Mouse (Mus musculus) stomach, embryonic 14.5 days (tissue): ENCODE measurements at regions not wholly inside any gene's neighbourhood (a gene's known extent, or its start where the extent isn't known, plus 50 kb on each side); places are given as distances from the start of the nearest gene placed in this dataset.

ENCODE experiments used
- ATAC-seq: fragments of 200-750 bp; cut with Nextera tagmentation; 2 replicates; pipeline ENCODE4 v1.8.0; 2017; ENCODE audit warnings: low read depth, moderate TSS enrichment; ENCODE audit not compliant: insufficient number of reproducible peaks, insufficient read depth, low FRiP score
- H3K27ac ChIP-seq: fragments of 300-500 bp; sonication (generic); 2 replicates; pipeline ENCODE4 v1.5.1; 2014; ENCODE audit warnings: mild to moderate bottlenecking, low read length, moderate library complexity, mixed read lengths
- H3K27me3 ChIP-seq: fragments of 300-500 bp; sonication (generic); 2 replicates; pipeline ENCODE4 v1.6.1; 2014; ENCODE audit warnings: low read length, control low read depth, mixed read lengths; ENCODE audit not compliant: control insufficient read depth, insufficient read depth
- H3K36me3 ChIP-seq: fragments of 300-500 bp; sonication (generic); 2 replicates; pipeline ENCODE4 v1.6.1; 2014; ENCODE audit warnings: mild to moderate bottlenecking, control low read depth, low read length, moderate library complexity, mixed read lengths; ENCODE audit not compliant: control insufficient read depth, insufficient read depth
- H3K4me1 ChIP-seq: fragments of 300-500 bp; sonication (generic); 2 replicates; pipeline ENCODE4 v1.6.1; 2014; ENCODE audit warnings: low read length, control low read depth, mixed read lengths; ENCODE audit not compliant: control insufficient read depth, insufficient read depth
- H3K4me2 ChIP-seq: fragments of 300-500 bp; sonication (generic); replicated peaks from 2 replicates; pipeline ENCODE4 v1.6.1; 2014; ENCODE audit warnings: low read depth, low read length, control low read depth
- H3K4me3 ChIP-seq: fragments of 300-500 bp; sonication (generic); 2 replicates; pipeline ENCODE4 v1.5.1; 2014; ENCODE audit warnings: low read depth, low read length, control low read depth
- H3K9ac ChIP-seq: fragments of 300-500 bp; sonication (generic); replicated peaks from 2 replicates; pipeline ENCODE4 v1.6.1; 2014; ENCODE audit warnings: low read depth, mild to moderate bottlenecking, control low read depth, low read length, moderate library complexity, mixed read lengths
- H3K9me3 ChIP-seq: fragments of 300-500 bp; sonication (generic); 2 replicates; pipeline ENCODE4 v1.6.1; 2016; ENCODE audit warnings: low read depth, low read length, control low read depth; ENCODE audit not compliant: control insufficient read depth
- WGBS: fragments of 180-500 bp; shearing (Covaris S2); extraction: QIAGEN DNeasy Blood & Tissue Kit; methylation state at CpG from one replicate; pipeline ENCODE4 v1.1.7; 2014; 5-methylcytosine and 5-hydroxymethylcytosine counted together

- no peaks in the 10 kb centered on the region for H3K9me3 ChIP-seq
- H3K4me1 ChIP-seq: no peaks in the 10 kb centered on the region
- ATAC-seq: no peak
- H3K27ac ChIP-seq: no peak overlapping the region
- H3K36me3 ChIP-seq: no peaks in the 10 kb centered on the region
- no peaks in the 10 kb centered on the region for H3K27me3 ChIP-seq
- no peak overlapping the region for H3K9ac ChIP-seq
- 77% methylated on average over 3 of the region's 3 CpGs for WGBS
- H3K4me3 ChIP-seq: no peak overlapping the region
- H3K4me2 ChIP-seq: no peak overlapping the region
Observed at GRCm38 (mm10) chr9:46938628-46939027, 59.9 kb upstream of the Gm4791 start.

DNA sequence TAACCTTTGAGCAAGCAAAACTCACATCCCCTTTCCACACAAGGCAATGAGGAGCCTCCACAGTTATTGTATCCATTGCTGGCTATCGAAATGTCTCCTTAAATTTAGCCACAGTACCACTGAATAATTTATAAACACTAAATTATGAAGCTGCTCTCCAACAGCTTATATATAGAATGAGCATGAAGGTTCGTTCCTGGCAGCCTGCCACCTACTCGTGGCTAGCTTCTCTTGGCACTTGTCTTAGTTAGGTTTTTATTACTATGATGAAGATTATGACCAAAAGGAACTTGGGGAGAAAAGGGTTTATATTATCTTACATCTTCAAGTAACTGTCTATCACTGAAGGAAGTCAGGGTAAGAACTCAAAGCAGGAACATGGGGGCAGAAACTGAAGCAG is 72.9 kb upstream of the Gm4791 start:
- Histone ChIP-seq H3K9me3 (no peaks in the 10 kb centered on the region), H3K4me1 (no peaks in the 10 kb centered on the region), H3K9ac (no peak overlapping the region), H3K4me3 (no peak overlapping the region), H3K36me3 (no peaks in the 10 kb centered on the region), H3K4me2 (no peak overlapping the region), H3K27me3 (no peaks in the 10 kb centered on the region), H3K27ac (no peak overlapping the region)
- 51% methylated on average over 3 of the region's 3 CpGs for WGBS
- no peak for ATAC-seq

GRCm38 (mm10) chr9:46920081-46920480 is 78.5 kb upstream of the Gm4791 start:
- H3K36me3 ChIP-seq: no peaks in the 10 kb centered on the region

DNA sequence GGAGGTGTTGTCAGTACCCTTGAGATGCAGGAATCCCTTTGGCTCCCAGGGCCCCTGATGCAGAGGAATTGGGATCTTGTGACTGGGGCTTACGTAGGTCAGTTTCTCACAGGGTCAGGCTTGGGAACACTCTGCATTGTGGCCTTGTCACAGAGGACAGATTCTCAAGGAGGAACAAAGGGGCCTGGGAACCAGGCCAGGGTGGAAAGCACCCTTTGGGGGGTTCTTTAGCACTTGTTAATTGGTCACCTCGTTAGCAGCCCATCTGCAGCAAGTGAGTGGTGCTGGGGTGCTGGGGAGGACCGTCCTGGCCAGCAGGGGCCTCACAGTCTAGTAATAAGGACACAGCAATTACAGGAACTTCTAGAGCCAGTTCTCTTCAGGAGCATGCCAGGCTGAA is 85.3 kb upstream of the Gm4791 start:
- Histone ChIP-seq H3K36me3 (no peaks in the 10 kb centered on the region), H3K9me3 (no peaks in the 10 kb centered on the region), H3K27me3 (no peaks in the 10 kb centered on the region), H3K4me3 (no peak overlapping the region), H3K4me2 (no peak overlapping the region), H3K27ac (no peak overlapping the region), H3K9ac (no peak overlapping the region), H3K4me1 (no peaks in the 10 kb centered on the region)
- 39% methylated on average over 3 of the region's 3 CpGs for WGBS
- ATAC-seq: no peak

More at GRCm38 (mm10) chr9:46920081-46920480, 78.5 kb upstream of the Gm4791 start:
- Histone ChIP-seq H3K4me1 (no peaks in the 10 kb centered on the region), H3K9ac (no peak overlapping the region), H3K27ac (no peak overlapping the region), H3K9me3 (no peaks in the 10 kb centered on the region), H3K4me2 (no peak overlapping the region), H3K4me3 (no peak overlapping the region), H3K27me3 (no peaks in the 10 kb centered on the region)
- ATAC-seq: no peak
- 95% methylated on average over 1 of the region's 1 CpGs for WGBS

DNA sequence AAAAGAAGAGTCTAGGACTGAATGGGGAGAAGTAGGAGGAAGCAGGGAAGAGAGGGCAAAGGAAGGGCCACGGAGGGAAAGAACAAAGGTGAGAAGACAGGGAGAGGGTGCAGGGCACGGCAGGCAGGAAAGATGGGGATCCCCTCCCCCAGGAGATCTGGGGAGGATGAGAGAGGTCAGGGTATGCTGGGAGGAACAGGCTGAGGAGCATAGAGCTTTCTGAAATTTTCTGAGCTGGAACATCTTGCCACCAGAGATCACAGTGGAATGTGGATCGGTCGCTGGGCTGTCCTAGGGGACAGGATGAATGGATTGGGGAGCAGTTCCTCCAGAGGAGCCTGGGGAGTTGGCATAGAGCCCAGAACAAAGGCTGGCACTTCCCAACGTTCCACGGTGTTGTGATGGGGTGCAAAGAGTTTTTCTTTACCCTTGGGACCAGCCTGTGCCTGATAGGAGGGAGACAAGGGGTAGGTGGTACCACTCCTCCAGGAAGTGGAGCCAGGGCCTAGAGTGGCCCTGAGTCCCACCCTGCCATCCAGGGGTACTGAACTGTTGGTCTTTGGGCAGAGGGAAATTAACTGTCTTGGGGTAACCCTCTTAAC is 89.0 kb upstream of the Gm4791 start:
- no peaks in the 10 kb centered on the region for H3K36me3 ChIP-seq
- no peaks in the 10 kb centered on the region for H3K4me1 ChIP-seq
- no peak for ATAC-seq
- H3K9ac ChIP-seq: no peak overlapping the region
- H3K27ac ChIP-seq: no peak overlapping the region
- no peak overlapping the region for H3K4me2 ChIP-seq
- H3K9me3 ChIP-seq: no peaks in the 10 kb centered on the region
- 25% methylated on average over 6 of the region's 6 CpGs for WGBS
- no peak overlapping the region for H3K4me3 ChIP-seq
- H3K27me3 ChIP-seq: no peaks in the 10 kb centered on the region

DNA sequence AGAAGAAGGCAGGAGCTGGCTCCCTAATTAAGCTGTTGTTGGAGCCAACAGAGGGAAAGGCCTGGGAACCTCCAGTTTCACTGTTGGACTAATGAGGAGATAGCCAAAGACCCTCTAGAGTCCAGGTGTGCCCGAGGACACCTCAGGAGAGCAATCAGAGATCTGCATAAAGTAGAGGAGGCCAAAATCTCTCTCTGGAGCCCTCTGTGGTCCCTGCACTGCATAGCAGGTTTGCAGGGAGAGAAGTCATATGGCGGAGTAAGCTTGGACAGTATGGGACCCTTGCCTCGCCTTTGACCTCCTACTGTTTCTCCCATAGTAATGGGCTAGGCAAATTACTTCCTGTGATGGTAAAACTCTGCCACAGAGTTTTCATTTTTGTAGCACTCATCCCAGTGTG is 93.5 kb upstream of the Gm4791 start:
- H3K27me3 ChIP-seq: no peaks in the 10 kb centered on the region
- no peak overlapping the region for H3K27ac ChIP-seq
- H3K4me1 ChIP-seq: no peaks in the 10 kb centered on the region
- ATAC-seq: no peak
- no peaks in the 10 kb centered on the region for H3K9me3 ChIP-seq
- H3K9ac ChIP-seq: no peak overlapping the region
- 94% methylated on average over 3 of the region's 3 CpGs for WGBS
- no peak overlapping the region for H3K4me3 ChIP-seq
- no peak overlapping the region for H3K4me2 ChIP-seq
- H3K36me3 ChIP-seq: no peaks in the 10 kb centered on the region

- 65% methylated on average over 8 of the region's 8 CpGs for WGBS
- ATAC-seq: no peak
- Histone ChIP-seq H3K36me3 (no peaks in the 10 kb centered on the region), H3K9me3 (no peaks in the 10 kb centered on the region), H3K9ac (no peak overlapping the region), H3K27ac (no peak overlapping the region), H3K4me2 (no peak overlapping the region), H3K4me1 (no peaks in the 10 kb centered on the region), H3K27me3 (no peaks in the 10 kb centered on the region), H3K4me3 (no peak overlapping the region)
Observed at GRCm38 (mm10) chr9:46903491-46904220, 94.9 kb upstream of the Gm4791 start.

GRCm38 (mm10) chr9:46899283-46899682 is 99.3 kb upstream of the Gm4791 start:
- WGBS: 45% methylated on average over 2 of the region's 2 CpGs
- H3K4me1 ChIP-seq: no peaks in the 10 kb centered on the region
- H3K27me3 ChIP-seq: no peaks in the 10 kb centered on the region
- no peak overlapping the region for H3K9ac ChIP-seq
- ATAC-seq: no peak
- H3K27ac ChIP-seq: no peak overlapping the region
- H3K9me3 ChIP-seq: no peaks in the 10 kb centered on the region
- H3K4me3 ChIP-seq: no peak overlapping the region
- H3K4me2 ChIP-seq: no peak overlapping the region
- H3K36me3 ChIP-seq: no peaks in the 10 kb centered on the region

GRCm38 (mm10) chr9:46898120-46898519 is 100.4 kb upstream of the Gm4791 start:
- ATAC-seq: no peak
- 75% methylated on average over 3 of the region's 3 CpGs for WGBS
- no peak overlapping the region for H3K27ac ChIP-seq
- no peak overlapping the region for H3K9ac ChIP-seq
- no peak overlapping the region for H3K4me2 ChIP-seq
- H3K27me3 ChIP-seq: no peaks in the 10 kb centered on the region
- H3K9me3 ChIP-seq: no peaks in the 10 kb centered on the region
- H3K4me1 ChIP-seq: no peaks in the 10 kb centered on the region
- no peak overlapping the region for H3K4me3 ChIP-seq
- H3K36me3 ChIP-seq: no peaks in the 10 kb centered on the region
